Mouse (Mus musculus) heart, postnatal 10 days (tissue): ENCODE data around the gene Gm8677. TPM values are rescaled to one million over a fixed set of nuclear protein-coding genes. Genes with fewer than 3 reads are reported as not detected.
"Not testable (repeated sequence)": the region's sequence is repeated elsewhere in the genome, so short reads cannot be mapped to it uniquely, and the experiment has no call there.

ENCODE experiments used
- DNase-seq, 2 experiments: peaks; one replicate each; pipeline ENCODE4 v3.0.0; 2021
- intact Hi-C: fragments of 180-260 bp; cut with DNase I; formaldehyde crosslinking; loops from one replicate; pipeline ENCODE4 v1.15.1; 2025
- total RNA-seq, 2 experiments: library from RNA; stranded (reverse); gene quantifications; 2 replicates each; pipeline ENCODE4 v1.2.3; 2021

Gm8677 gene
- not detected for total RNA-seq

DNA sequence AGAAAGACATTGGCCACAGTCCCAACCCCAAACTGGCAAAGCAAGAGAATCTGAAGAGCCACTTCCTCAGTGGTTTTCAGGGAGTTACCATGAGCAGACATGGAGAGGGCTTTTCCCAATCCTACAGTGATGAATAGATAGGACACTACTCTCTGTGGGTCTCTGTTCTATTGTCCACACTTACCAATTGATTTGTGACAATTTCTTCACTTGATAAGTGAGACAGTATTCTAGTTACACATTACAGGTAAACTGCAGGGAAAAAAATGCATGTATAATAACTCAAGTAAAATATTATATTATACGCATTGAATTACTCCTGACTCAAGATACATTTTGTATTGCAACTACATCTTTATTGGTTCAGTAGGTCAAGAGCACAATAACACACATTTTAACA, at the start of gene Gm8677:
Gm8677 (minus strand) TSS at position 101 of the 400 bp plus-strand sequence.
- DNase-seq, intact Hi-C loops: not testable (repeated sequence)

DNA sequence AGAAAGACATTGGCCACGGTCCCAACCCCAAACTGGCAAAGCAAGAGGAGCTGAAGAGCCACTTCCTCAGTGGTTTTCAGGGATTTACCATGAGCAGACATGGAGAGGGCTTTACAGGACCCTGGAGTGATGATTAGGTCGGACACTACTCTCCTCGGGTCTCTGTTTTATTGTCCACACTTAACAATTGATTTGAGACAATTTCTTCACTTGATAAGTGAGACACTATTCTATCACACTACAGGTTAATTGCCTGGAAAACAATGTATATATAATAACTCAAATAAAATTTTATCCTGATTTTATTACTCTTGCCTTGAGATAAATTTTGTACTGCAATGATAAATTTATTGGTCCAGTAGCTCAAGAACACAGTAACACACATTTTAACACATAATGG, 30.6 kb upstream of the Gm8677 start, which contains the start of gene Gm4201:
Gm4201 (minus strand) TSS at position 101 of the 400 bp plus-strand sequence.
- intact Hi-C loops, DNase-seq: not testable (repeated sequence)

DNA sequence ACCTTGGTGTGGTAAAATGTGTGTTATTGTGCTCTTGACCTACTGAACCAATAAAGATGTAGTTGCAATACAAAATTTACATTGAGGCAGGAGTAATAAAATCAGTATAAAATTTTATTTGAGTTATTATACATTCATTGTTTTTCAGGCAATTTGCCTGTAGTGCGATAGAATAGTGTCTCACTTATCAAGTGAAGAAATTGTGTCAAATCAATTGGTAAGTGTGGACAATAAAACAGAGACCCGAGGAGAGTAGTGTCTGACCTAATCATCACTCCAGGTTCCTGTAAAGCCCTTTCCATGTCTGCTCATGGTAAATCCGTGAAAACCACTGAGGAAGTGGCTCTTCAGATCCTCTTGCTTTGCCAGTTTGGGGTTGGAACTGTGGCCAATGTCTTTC, 12.0 kb downstream of the Gm8677 start, which contains the start of gene Vmn1r152:
Vmn1r152 (plus strand) TSS at position 301 of the 400 bp plus-strand sequence.
- DNase-seq, intact Hi-C loops: not testable (repeated sequence)

DNA sequence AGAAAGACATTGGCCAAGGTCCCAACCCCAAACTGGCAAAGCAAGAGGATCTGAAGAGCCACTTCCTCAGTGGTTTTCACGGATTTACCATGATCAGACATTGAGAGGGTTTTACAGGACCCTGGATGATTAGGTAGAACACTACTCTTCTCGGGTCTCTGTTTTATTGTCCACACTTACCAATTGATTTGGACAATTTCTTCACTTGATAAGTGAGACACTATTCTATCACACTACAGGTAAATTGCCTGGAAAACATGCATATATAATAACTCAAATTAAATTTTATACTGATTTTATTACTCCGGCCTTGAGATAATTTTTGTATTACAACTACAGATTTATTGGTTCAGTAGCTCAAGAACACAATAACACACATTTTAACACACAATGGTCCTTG, 35.1 kb downstream of the Gm8677 start, which contains the start of gene Vmn1r151:
Vmn1r151 (minus strand) TSS at position 101 of the 400 bp plus-strand sequence.
- intact Hi-C loops, DNase-seq: not testable (repeated sequence)

Other genes starting within 250 kb of the Gm8677 start
- not detected for gene Gm4187, start 205.2 kb downstream of the Gm8677 start, total RNA-seq
- not detected for gene Gm8660, start 163.8 kb downstream of the Gm8677 start, total RNA-seq
- gene Vmn1r148, start 121.3 kb downstream of the Gm8677 start, total RNA-seq: not detected
- not detected for gene Vmn1r149, start 96.7 kb downstream of the Gm8677 start, total RNA-seq
- gene Gm10665, start 70.8 kb downstream of the Gm8677 start, total RNA-seq: not detected
- gene Vmn1r151, start 35.2 kb downstream of the Gm8677 start, total RNA-seq: not detected
- gene Vmn1r152, start 11.9 kb downstream of the Gm8677 start, total RNA-seq: not detected
- gene Gm4201, start 30.5 kb upstream of the Gm8677 start, total RNA-seq: not detected
- not detected for gene Gm4565, start 53.2 kb upstream of the Gm8677 start, total RNA-seq
- not detected for gene Vmn1r155, start 123.1 kb upstream of the Gm8677 start, total RNA-seq
- not detected for gene Gm8693, start 157.4 kb upstream of the Gm8677 start, total RNA-seq
- not detected for gene Gm4567, start 184.8 kb upstream of the Gm8677 start, total RNA-seq
- not detected for gene Vmn1r157, start 226.8 kb upstream of the Gm8677 start, total RNA-seq